Mouse (Mus musculus) embryonic facial prominence, embryonic 14.5 days (tissue): ENCODE results near the gene Hexa. TPM values are rescaled to one million over a fixed set of nuclear protein-coding genes. Genes with fewer than 3 reads are reported as not detected.

Experiments used
- ATAC-seq: fragments of 200-750 bp; cut with Nextera tagmentation; 2 replicates; pipeline ENCODE4 v1.8.0; 2017; ENCODE audit warnings: low read depth, moderate number of reproducible peaks, moderate TSS enrichment
- DNase-seq: peaks from one replicate; pipeline ENCODE4 v3.0.0-alpha.2; 2015; ENCODE audit warnings: low spot score
- H3K27ac ChIP-seq: fragments of 300-500 bp; sonication (generic); replicated peaks from 2 replicates; pipeline ENCODE4 v1.5.1; 2014; ENCODE audit warnings: low read depth, mild to moderate bottlenecking, low read length, moderate library complexity
- H3K27me3 ChIP-seq: fragments of 300-500 bp; sonication (generic); replicated peaks from 2 replicates; pipeline ENCODE4 v1.6.1; 2014; ENCODE audit warnings: low read length; ENCODE audit not compliant: control insufficient read depth, insufficient read depth
- H3K36me3 ChIP-seq: fragments of 300-500 bp; sonication (generic); 2 replicates; pipeline ENCODE4 v1.6.1; 2014; ENCODE audit warnings: low read length, mixed read lengths; ENCODE audit not compliant: control insufficient read depth, insufficient read depth
- H3K4me1 ChIP-seq: fragments of 300-500 bp; sonication (generic); 2 replicates; pipeline ENCODE4 v1.6.1; 2014; ENCODE audit warnings: antibody characterized with exemption, low read length; ENCODE audit not compliant: control insufficient read depth, insufficient read depth
- H3K4me2 ChIP-seq: fragments of 300-500 bp; sonication (generic); 2 replicates; pipeline ENCODE4 v1.6.1; 2014; ENCODE audit warnings: low read depth, mild to moderate bottlenecking, low read length, moderate library complexity, mixed read lengths
- H3K4me3 ChIP-seq: fragments of 300-500 bp; sonication (generic); 2 replicates; pipeline ENCODE4 v1.5.1; 2014; ENCODE audit warnings: low read depth, mild to moderate bottlenecking, low read length
- H3K9ac ChIP-seq: fragments of 300-500 bp; sonication (generic); 2 replicates; pipeline ENCODE4 v1.6.1; 2014; ENCODE audit warnings: low read depth, mild to moderate bottlenecking, low read length, moderate library complexity, mixed read lengths
- H3K9me3 ChIP-seq: fragments of 300-500 bp; sonication (generic); 2 replicates; pipeline ENCODE4 v1.6.1; 2016; ENCODE audit warnings: low read length; ENCODE audit not compliant: control insufficient read depth
- WGBS: fragments of 180-500 bp; shearing (Covaris S2); extraction: QIAGEN DNeasy Blood & Tissue Kit; methylation state at CpG from one replicate; pipeline ENCODE4 v1.1.7; 2014; 5-methylcytosine and 5-hydroxymethylcytosine counted together
- polyA plus RNA-seq: library from polyadenylated mRNA; unstranded; fragments of >200 nt; fragmentation: Nextera tagmentation; extraction: Ambion mirVana; gene quantifications from 2 replicates; pipeline ENCODE4 v1.2.1, GENCODE M21; 2014

The Hexa gene
- polyA plus RNA-seq, 1 experiment from 2014 or later, result 101 TPM

GRCm38 (mm10) chr9:59571852-59572251 is 32.5 kb downstream of the Hexa start:
- Histone ChIP-seq H3K27ac (no peak overlapping the region), H3K4me1 (no peaks in the 10 kb centered on the region), H3K9ac (no peak overlapping the region), H3K4me3 (no peak overlapping the region), H3K9me3 (no peaks in the 10 kb centered on the region), H3K27me3 (peaks cover 7% of the 10 kb centered on the region; the same call in 1 of the 2 replicates), H3K4me2 (no peak overlapping the region), H3K36me3 (no peaks in the 10 kb centered on the region)
- ATAC-seq (no peak), DNase-seq (no peak)
- 81% methylated on average over 2 of the region's 2 CpGs for WGBS

DNA sequence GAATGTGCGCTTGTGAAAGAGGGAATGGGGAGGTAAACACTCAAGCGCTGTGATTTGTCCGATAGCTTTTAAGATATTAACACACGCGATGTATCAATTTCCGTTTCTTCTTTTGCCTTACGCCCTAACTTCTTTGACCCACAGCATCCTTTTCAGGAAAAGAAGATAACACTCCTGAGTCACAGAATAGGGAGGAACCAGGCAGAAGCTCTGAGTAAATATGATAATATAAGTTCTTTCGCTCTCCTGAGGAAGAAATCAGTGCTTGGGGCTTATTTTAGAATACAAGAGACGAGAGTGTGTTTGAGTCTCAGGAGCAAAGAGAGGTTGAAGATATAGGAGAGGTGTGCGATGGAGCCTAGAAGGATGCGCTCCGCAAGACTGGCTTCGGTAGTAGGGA is 38.1 kb downstream of the Hexa start:
- Histone ChIP-seq H3K4me3 (peak overlapping the region; percentile 49), H3K4me1 (peaks cover 12% of the 10 kb centered on the region), H3K9me3 (no peaks in the 10 kb centered on the region), H3K27ac (no peak overlapping the region), H3K9ac (no peak overlapping the region), H3K36me3 (no peaks in the 10 kb centered on the region), H3K27me3 (peaks cover 15% of the 10 kb centered on the region; the same call in 1 of the 2 replicates), H3K4me2 (peak overlapping the region; percentile 67)
- no peak for ATAC-seq
- 18% methylated on average over 13 of the region's 13 CpGs for WGBS
- DNase-seq, result no peak

- peaks cover 15% of the 10 kb centered on the region; the same call in 1 of the 2 replicates for H3K27me3 ChIP-seq
- no peaks in the 10 kb centered on the region for H3K36me3 ChIP-seq
- no peaks in the 10 kb centered on the region for H3K9me3 ChIP-seq
- no peak within 1 kb of the TSS for H3K27ac ChIP-seq
- ATAC-seq (peak; percentile 98), DNase-seq (peak; percentile 98)
- H3K4me3 ChIP-seq, result peak within 1 kb of the TSS; percentile 49
- H3K9ac ChIP-seq, result no peak within 1 kb of the TSS
- H3K4me2 ChIP-seq, result peak within 1 kb of the TSS; percentile 67
- WGBS, result 0% methylated on average over 21 of the region's 61 CpGs
- peaks cover 12% of the 10 kb centered on the region for H3K4me1 ChIP-seq
Observed at GRCm38 (mm10) chr9:59577844-59578504, 38.6 kb downstream of the Hexa start, which contains the start of gene Celf6. Celf6 (plus strand) TSS chr9:59577917.

DNA sequence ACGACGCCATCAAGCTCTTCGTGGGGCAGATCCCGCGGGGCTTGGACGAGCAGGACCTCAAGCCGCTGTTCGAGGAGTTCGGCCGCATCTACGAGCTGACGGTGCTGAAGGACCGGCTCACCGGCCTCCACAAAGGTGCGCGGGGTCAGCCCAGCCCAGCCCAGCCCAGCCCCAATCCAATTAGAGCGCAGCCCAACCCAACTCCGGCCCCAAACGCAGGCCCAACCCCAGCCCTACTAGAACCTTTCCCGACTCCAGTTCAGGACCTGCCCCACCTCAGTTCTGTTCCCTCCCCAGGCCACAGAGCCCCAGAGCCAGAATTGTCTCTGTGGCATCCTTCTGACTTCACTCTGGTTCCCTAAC is 39.1 kb downstream of the Hexa start:
- Histone ChIP-seq H3K4me3 (peak overlapping the region; percentile 49), H3K27me3 (peaks cover 15% of the 10 kb centered on the region; the same call in 1 of the 2 replicates), H3K9ac (no peak overlapping the region), H3K9me3 (no peaks in the 10 kb centered on the region), H3K36me3 (no peaks in the 10 kb centered on the region), H3K27ac (no peak overlapping the region), H3K4me1 (peaks cover 12% of the 10 kb centered on the region), H3K4me2 (peak overlapping the region; percentile 67)
- 0% methylated on average over 17 of the region's 20 CpGs for whole genome bisulfite sequencing
- ATAC-seq, result peak; percentile 7; the same call in 1 of the 2 replicates
- no peak for DNase-seq

GRCm38 (mm10) chr9:59584871-59585308 is 45.5 kb downstream of the Hexa start:
- Histone ChIP-seq H3K4me3 (peak overlapping the region; percentile 25), H3K27me3 (no peaks in the 10 kb centered on the region), H3K9ac (peak overlapping the region; percentile 48; the same call in 1 of the 2 replicates), H3K4me2 (peak overlapping the region; percentile 52), H3K4me1 (no peaks in the 10 kb centered on the region), H3K36me3 (no peaks in the 10 kb centered on the region), H3K9me3 (no peaks in the 10 kb centered on the region), H3K27ac (no peak overlapping the region)
- ATAC-seq, result peak; percentile 83
- peak; percentile 84 for DNase-seq
- 3% methylated on average over 13 of the region's 13 CpGs for WGBS

- DNase-seq (no peak), ATAC-seq (no peak)
- Histone ChIP-seq H3K4me2 (no peak overlapping the region), H3K36me3 (no peaks in the 10 kb centered on the region), H3K4me3 (no peak overlapping the region), H3K9me3 (no peaks in the 10 kb centered on the region), H3K9ac (no peak overlapping the region), H3K4me1 (no peaks in the 10 kb centered on the region), H3K27ac (no peak overlapping the region), H3K27me3 (no peaks in the 10 kb centered on the region)
- WGBS, result 64% methylated on average over 5 of the region's 5 CpGs
Observed at GRCm38 (mm10) chr9:59588252-59588651, 48.9 kb downstream of the Hexa start.

DNA sequence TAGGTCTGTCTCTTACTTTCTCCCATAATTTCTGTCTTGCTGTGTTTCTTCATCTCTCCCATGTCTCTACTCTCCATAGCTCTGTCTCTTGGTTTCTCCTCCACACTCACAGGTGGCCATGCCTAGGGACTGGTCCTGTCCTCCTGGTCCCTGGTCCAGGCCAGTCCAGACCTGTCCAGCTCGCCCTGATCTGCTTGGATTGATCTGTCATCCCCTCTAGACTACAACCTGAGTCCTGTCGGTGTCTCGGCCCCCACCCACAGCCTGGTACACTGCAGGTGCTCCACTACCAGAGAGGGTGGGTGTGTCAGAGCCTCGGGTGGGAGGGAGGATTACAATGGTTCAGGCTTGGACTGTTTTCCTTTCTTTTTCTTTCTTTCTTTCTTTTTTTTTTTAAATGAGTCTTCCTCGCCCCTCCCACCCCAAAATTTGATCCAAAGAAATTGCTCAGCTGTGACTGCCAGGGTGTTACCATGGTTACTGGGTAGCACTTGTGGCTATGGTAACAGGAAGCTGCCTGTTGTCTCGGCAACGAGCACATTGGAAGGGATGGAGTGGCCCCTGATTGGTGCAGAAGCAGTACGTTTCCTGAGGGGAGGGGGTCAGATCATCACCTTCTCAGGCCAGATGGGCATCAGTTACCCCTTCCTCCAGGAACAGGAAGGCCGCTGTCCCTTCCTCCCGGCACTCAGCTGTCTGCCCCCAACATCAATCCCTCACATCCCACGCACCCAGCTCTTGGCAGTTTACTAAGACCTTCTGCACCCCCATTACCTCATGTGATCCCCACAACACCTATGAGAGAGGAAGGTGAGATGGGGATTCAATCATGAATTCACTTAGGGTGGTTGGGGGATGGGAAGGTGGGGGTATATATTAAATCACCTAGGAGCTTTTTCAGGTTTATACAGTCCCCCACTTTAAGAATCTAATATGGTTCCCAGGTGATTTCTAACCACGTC is 49.7 kb downstream of the Hexa start:
- no peak overlapping the region for H3K9ac ChIP-seq
- ATAC-seq (peak; percentile 53), DNase-seq (peak; percentile 18)
- no peak overlapping the region for H3K4me2 ChIP-seq
- 35% methylated on average over 12 of the region's 12 CpGs for WGBS
- no peak overlapping the region for H3K4me3 ChIP-seq
- H3K27ac ChIP-seq, result no peak overlapping the region
- no peaks in the 10 kb centered on the region for H3K36me3 ChIP-seq
- H3K4me1 ChIP-seq, result no peaks in the 10 kb centered on the region
- no peaks in the 10 kb centered on the region for H3K9me3 ChIP-seq
- H3K27me3 ChIP-seq, result no peaks in the 10 kb centered on the region

DNA sequence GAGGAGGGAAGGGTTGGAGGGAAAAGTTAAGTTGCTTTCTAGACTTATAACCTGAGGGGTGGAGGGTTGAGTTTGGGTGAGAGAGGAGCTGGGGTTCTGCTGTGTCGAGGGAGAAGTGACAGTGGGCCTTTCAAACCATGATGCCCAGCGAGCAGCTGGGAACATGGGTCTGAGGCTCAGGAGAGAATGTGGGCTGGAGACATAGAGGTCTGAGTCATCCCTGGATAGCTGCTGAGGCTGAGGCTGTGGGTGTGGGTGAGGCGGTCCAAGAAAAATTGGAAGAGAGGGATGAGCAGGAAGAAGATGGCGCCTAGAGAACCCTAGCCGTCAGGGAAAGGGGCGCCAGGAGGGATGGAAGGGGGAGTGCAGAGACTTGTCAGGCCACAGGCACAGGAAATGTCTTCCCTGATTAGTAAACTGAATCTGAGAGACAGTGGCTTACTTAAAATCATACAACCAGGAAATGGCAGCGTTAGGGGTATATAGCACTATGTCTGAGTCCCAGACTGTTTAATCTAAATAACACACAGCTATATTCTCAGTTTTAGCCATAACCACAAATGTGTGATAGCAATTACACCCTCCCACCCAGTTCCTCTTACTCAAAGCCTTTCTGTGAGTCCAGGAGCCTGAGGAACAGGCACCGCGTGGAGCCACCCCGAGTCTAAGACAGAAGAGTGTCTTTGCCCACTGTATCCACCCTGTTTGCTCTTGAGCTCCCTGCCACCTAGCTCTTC is 50.5 kb downstream of the Hexa start:
- no peaks in the 10 kb centered on the region for H3K9me3 ChIP-seq

More for the DNA sequence above, 50.5 kb downstream of the Hexa start:
- 79% methylated on average over 10 of the region's 10 CpGs for WGBS
- no peak overlapping the region for H3K27ac ChIP-seq
- no peaks in the 10 kb centered on the region for H3K4me1 ChIP-seq
- DNase-seq, result no peak
- no peak overlapping the region for H3K4me2 ChIP-seq
- no peaks in the 10 kb centered on the region for H3K27me3 ChIP-seq
- H3K4me3 ChIP-seq, result no peak overlapping the region
- H3K9ac ChIP-seq, result no peak overlapping the region
- H3K36me3 ChIP-seq, result no peaks in the 10 kb centered on the region
- no peak for ATAC-seq
